Mouse (Mus musculus) inflammation-experienced regulatory T-cells (primary cell): ENCODE data around the gene Kdelr3. TPM values are rescaled to one million over a fixed set of nuclear protein-coding genes. Genes with fewer than 3 reads are reported as not detected.

ENCODE experiments used
- polyA plus RNA-seq, 2 experiments: library from polyadenylated mRNA; unstranded; fragments of 100-300 nt; shearing (Covaris generic); gene quantifications; one replicate each; pipeline ENCODE4 v1.2.1; 2017

Kdelr3 gene
- under 1 TPM in 1 of 2 experiments, not detected in 1; 0.95 TPM for polyA plus RNA-seq

GRCm38 (mm10) chr15:79516171-79517096 is at the start of gene Kdelr3:
Kdelr3 (plus strand) TSS chr15:79516411.

GRCm38 (mm10) chr15:79504707-79505452 is 11.3 kb upstream of the Kdelr3 start, which contains the start of gene Kcnj4:
Kcnj4 (minus strand) TSS chr15:79505241.

GRCm38 (mm10) chr15:79546410-79547288 is 30.4 kb downstream of the Kdelr3 start, which contains the start of gene Ddx17:
Ddx17 (minus strand) TSS chr15:79546741.

Other genes with a start within 250 kb of the Kdelr3 start
- 1 to 10 TPM; 1.3 to 3.7 TPM for gene Baiap2l2, start 230.9 kb upstream of the Kdelr3 start, polyA plus RNA-seq
- 10 to 100 TPM; 13.3 to 19.2 TPM for gene Pla2g6, start 188.0 kb upstream of the Kdelr3 start, polyA plus RNA-seq
- gene Maff, start 169.8 kb upstream of the Kdelr3 start, polyA plus RNA-seq: 1 to 10 TPM in 1 of 2 experiments, under 1 TPM in 1; 0.87 to 1.5 TPM
- 10 to 100 TPM; 39.3 to 62.0 TPM for gene Tmem184b, start 112.8 kb upstream of the Kdelr3 start, polyA plus RNA-seq
- gene Csnk1e, start 60.8 kb upstream of the Kdelr3 start, polyA plus RNA-seq: 10 to 100 TPM; 20.4 to 23.3 TPM
- gene Kcnj4, start 11.2 kb upstream of the Kdelr3 start, polyA plus RNA-seq: under 1 TPM in 1 of 2 experiments, not detected in 1; 0.34 TPM
- gene Ddx17, start 30.3 kb downstream of the Kdelr3 start, polyA plus RNA-seq: 10 to 100 TPM; 37.2 to 40.4 TPM
- gene Dmc1, start 88.7 kb downstream of the Kdelr3 start, polyA plus RNA-seq: under 1 TPM in 1 of 2 experiments, not detected in 1; 0.29 TPM
- 1 to 10 TPM in 1 of 2 experiments, under 1 TPM in 1; 0.48 to 3.5 TPM for gene Fam227a, start 142.5 kb downstream of the Kdelr3 start, polyA plus RNA-seq
- 10 to 100 TPM; 15.7 to 20.6 TPM for gene Cby1, start 142.8 kb downstream of the Kdelr3 start, polyA plus RNA-seq
- gene Tomm22, start 154.4 kb downstream of the Kdelr3 start, polyA plus RNA-seq: 100 to 1,000 TPM; 195 to 206 TPM
- gene Josd1, start 171.5 kb downstream of the Kdelr3 start, polyA plus RNA-seq: 10 to 100 TPM; 27.7 to 29.4 TPM
- 100 to 1,000 TPM; 101 to 125 TPM for gene Gtpbp1, start 174.4 kb downstream of the Kdelr3 start, polyA plus RNA-seq
- gene Sun2, start 226.1 kb downstream of the Kdelr3 start, polyA plus RNA-seq: 10 to 100 TPM; 30.0 to 67.5 TPM